Mouse (Mus musculus) heart, postnatal 0 days (tissue): Measurements from ENCODE around the gene Asic2. TPM values are rescaled to one million over a fixed set of nuclear protein-coding genes. Genes with fewer than 3 reads are reported as not detected.

Experiments used
- ATAC-seq: fragments of 200-750 bp; cut with Nextera tagmentation; 2 replicates; pipeline ENCODE4 v1.8.0; 2017; ENCODE audit warnings: low read depth, moderate number of reproducible peaks, moderate library complexity; ENCODE audit not compliant: insufficient read depth
- DNase-seq: peaks from one replicate; pipeline ENCODE4 v3.0.0-alpha.2; 2016; ENCODE audit warnings: low spot score
- H3K27ac ChIP-seq: fragments of 300-500 bp; sonication (generic); 2 replicates; pipeline ENCODE4 v1.5.1; 2014; ENCODE audit warnings: low read depth, mild to moderate bottlenecking
- H3K27me3 ChIP-seq: fragments of 300-500 bp; sonication (generic); 2 replicates; pipeline ENCODE4 v1.6.1; 2014; ENCODE audit warnings: low read length, mixed read lengths; ENCODE audit not compliant: control insufficient read depth, insufficient read depth
- H3K36me3 ChIP-seq: fragments of 300-500 bp; sonication (generic); replicated peaks from 2 replicates; pipeline ENCODE4 v1.6.1; 2014; ENCODE audit warnings: low read length, mixed read lengths; ENCODE audit not compliant: control insufficient read depth, insufficient read depth
- H3K4me1 ChIP-seq: fragments of 300-500 bp; sonication (generic); 2 replicates; pipeline ENCODE4 v1.6.1; 2014; ENCODE audit warnings: antibody characterized with exemption; ENCODE audit not compliant: control insufficient read depth, insufficient read depth
- H3K4me2 ChIP-seq: fragments of 300-500 bp; sonication (generic); 2 replicates; pipeline ENCODE4 v1.6.1; 2014; ENCODE audit warnings: low read depth, mild to moderate bottlenecking, low read length, moderate library complexity
- H3K4me3 ChIP-seq: fragments of 300-500 bp; sonication (generic); 2 replicates; pipeline ENCODE4 v1.5.1; 2014; ENCODE audit warnings: low read depth, low read length
- H3K9ac ChIP-seq: fragments of 300-500 bp; sonication (generic); replicated peaks from 2 replicates; pipeline ENCODE4 v1.6.1; 2014; ENCODE audit warnings: low read depth, low read length, mixed read lengths
- H3K9me3 ChIP-seq: fragments of 300-500 bp; sonication (generic); replicated peaks from 2 replicates; pipeline ENCODE4 v1.6.1; 2016; ENCODE audit warnings: low read length; ENCODE audit not compliant: control insufficient read depth
- CTCF ChIP-seq: IDR thresholded peaks from 2 replicates; pipeline ENCODE4 v1.5.1; 2016; ENCODE audit warnings: antibody characterized with exemption, control low read depth, low read depth
- EP300 ChIP-seq: IDR thresholded peaks from 2 replicates; pipeline ENCODE4 v1.6.1; 2016; ENCODE audit warnings: antibody characterized with exemption, low read depth
- WGBS: fragments of 180-500 bp; shearing (Covaris S2); extraction: QIAGEN DNeasy Blood & Tissue Kit; methylation state at CpG from one replicate; pipeline ENCODE4 v1.1.7; 2014; 5-methylcytosine and 5-hydroxymethylcytosine counted together
- polyA plus RNA-seq: library from polyadenylated mRNA; unstranded; fragments of >200 nt; fragmentation: Nextera tagmentation; extraction: Ambion mirVana; gene quantifications from 2 replicates; pipeline ENCODE4 v1.2.1, GENCODE M21; 2015
- total RNA-seq: library from RNA; depleted of rRNA; stranded (reverse); fragments of >200 nt; gene quantifications from 2 replicates; pipeline ENCODE4 v1.2.3, GENCODE M21; 2014; ENCODE audit warnings: low replicate concordance

The Asic2 gene
- total and polyA plus RNA-seq, 2 experiments from 2014 or later: not detected

GRCm38 (mm10) chr11:81005831-81006230 lies 962.4 kb downstream of the Asic2 start:
- WGBS: 38% methylated on average over 2 of the region's 2 CpGs
- H3K36me3 ChIP-seq: no peaks in the 10 kb centered on the region
- H3K27ac ChIP-seq: no peak overlapping the region
- no peak for ATAC-seq
- no peak overlapping the region for H3K9ac ChIP-seq
- peak; percentile 36 for DNase-seq
- TF ChIP-seq CTCF (no peak), EP300 (no peak)
- no peaks in the 10 kb centered on the region for H3K27me3 ChIP-seq
- no peak overlapping the region for H3K4me2 ChIP-seq
- H3K9me3 ChIP-seq: no peaks in the 10 kb centered on the region
- no peak overlapping the region for H3K4me3 ChIP-seq
- H3K4me1 ChIP-seq: no peaks in the 10 kb centered on the region

GRCm38 (mm10) chr11:81002769-81003430 lies 965.4 kb downstream of the Asic2 start:
- Histone ChIP-seq H3K27me3 (no peaks in the 10 kb centered on the region), H3K36me3 (no peaks in the 10 kb centered on the region), H3K9me3 (no peaks in the 10 kb centered on the region), H3K4me3 (no peak overlapping the region), H3K27ac (no peak overlapping the region), H3K4me1 (no peaks in the 10 kb centered on the region), H3K9ac (no peak overlapping the region), H3K4me2 (no peak overlapping the region)
- no peak for DNase-seq
- TF ChIP-seq CTCF (no peak), EP300 (no peak)
- no peak for ATAC-seq
- 70% methylated on average over 10 of the region's 10 CpGs for WGBS

GRCm38 (mm10) chr11:80995621-80996020 lies 972.6 kb downstream of the Asic2 start:
- Histone ChIP-seq H3K4me1 (no peaks in the 10 kb centered on the region), H3K9ac (no peak overlapping the region), H3K27ac (no peak overlapping the region), H3K9me3 (no peaks in the 10 kb centered on the region), H3K27me3 (no peaks in the 10 kb centered on the region), H3K36me3 (no peaks in the 10 kb centered on the region), H3K4me2 (no peak overlapping the region), H3K4me3 (no peak overlapping the region)
- no peak for TF ChIP-seq CTCF
- no peak for TF ChIP-seq EP300
- no peak for DNase-seq
- no peak for ATAC-seq
- WGBS: 76% methylated on average over 5 of the region's 5 CpGs

GRCm38 (mm10) chr11:80983530-80983929 lies 984.7 kb downstream of the Asic2 start:
- Histone ChIP-seq H3K9me3 (no peaks in the 10 kb centered on the region), H3K36me3 (no peaks in the 10 kb centered on the region), H3K27me3 (no peaks in the 10 kb centered on the region), H3K27ac (no peak overlapping the region), H3K9ac (no peak overlapping the region), H3K4me2 (no peak overlapping the region), H3K4me1 (no peaks in the 10 kb centered on the region), H3K4me3 (no peak overlapping the region)
- WGBS: 81% methylated on average over 5 of the region's 5 CpGs
- no peak for ATAC-seq
- no peak for TF ChIP-seq EP300
- TF ChIP-seq CTCF: no peak
- no peak for DNase-seq

- no peaks in the 10 kb centered on the region for H3K4me1 ChIP-seq
- H3K9ac ChIP-seq: no peak overlapping the region
- H3K36me3 ChIP-seq: no peaks in the 10 kb centered on the region
- H3K4me3 ChIP-seq: no peak overlapping the region
- H3K9me3 ChIP-seq: no peaks in the 10 kb centered on the region
- 52% methylated on average over 9 of the region's 9 CpGs for WGBS
- ATAC-seq (no peak), DNase-seq (no peak)
- H3K27ac ChIP-seq: no peak overlapping the region
- no peaks in the 10 kb centered on the region for H3K27me3 ChIP-seq
- H3K4me2 ChIP-seq: no peak overlapping the region
- TF ChIP-seq EP300: no peak
- TF ChIP-seq CTCF: no peak
Measured at GRCm38 (mm10) chr11:80976239-80976855, 991.9 kb downstream of the Asic2 start.
